Mouse (Mus musculus) urinary bladder, adult 2 months (tissue): ENCODE measurements around the gene Ina. TPM values are rescaled to one million over a fixed set of nuclear protein-coding genes. Genes with fewer than 3 reads are reported as not detected.
"Not testable (repeated sequence)": the region's sequence is repeated elsewhere in the genome, so short reads cannot be mapped to it uniquely, and the experiment has no call there.

ENCODE experiments used
- DNase-seq: peaks from one replicate; pipeline ENCODE4 v3.0.0; 2022; ENCODE audit warnings: low spot score
- polyA plus RNA-seq: library from polyadenylated mRNA; depleted of rRNA; stranded (reverse); fragments of >200 nt; gene quantifications from 2 replicates; pipeline ENCODE4 v1.2.3, GENCODE M21; 2012; rRNA removed

Ina gene
- polyA plus RNA-seq: 0.03 and 0.10 TPM in 2 replicates

DNA sequence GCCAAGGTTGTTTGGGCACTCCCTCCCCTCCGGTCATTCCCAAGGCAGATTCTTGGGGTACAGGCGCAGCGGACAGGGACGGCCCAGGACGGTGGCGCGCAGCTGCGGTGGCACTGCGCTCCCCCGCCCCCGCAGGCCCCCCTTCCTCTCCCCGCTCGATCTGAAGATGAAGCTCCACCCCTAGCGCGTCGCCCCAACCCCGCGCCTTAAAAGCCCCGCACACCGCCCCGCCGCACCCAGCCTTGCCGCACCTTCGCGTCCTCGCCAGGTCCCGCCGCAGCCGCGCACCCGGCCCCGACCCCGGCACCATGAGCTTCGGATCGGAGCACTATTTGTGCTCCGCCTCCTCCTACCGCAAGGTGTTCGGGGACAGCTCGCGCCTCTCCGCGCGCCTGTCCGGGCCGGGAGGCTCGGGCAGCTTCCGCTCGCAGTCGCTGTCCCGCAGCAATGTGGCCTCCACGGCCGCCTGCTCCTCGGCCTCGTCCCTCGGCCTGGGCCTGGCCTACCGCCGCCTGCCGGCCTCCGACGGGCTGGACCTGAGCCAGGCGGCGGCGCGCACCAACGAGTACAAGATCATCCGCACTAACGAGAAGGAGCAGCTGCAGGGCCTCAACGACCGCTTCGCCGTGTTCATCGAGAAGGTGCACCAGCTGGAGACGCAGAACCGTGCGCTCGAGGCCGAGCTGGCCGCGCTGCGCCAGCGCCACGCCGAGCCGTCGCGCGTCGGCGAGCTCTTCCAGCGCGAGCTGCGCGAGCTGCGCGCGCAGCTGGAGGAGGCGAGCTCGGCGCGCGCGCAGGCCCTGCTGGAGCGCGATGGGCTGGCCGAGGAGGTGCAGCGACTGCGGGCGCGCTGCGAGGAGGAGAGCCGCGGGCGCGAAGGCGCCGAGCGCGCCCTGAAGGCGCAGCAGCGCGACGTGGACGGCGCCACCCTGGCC is at the start of gene Ina, which contains the start of gene Nt5c2:
Gene Ina, plus strand, starts transcription at position 252 of the 935 bp plus-strand sequence.
Gene Nt5c2, minus strand, starts transcription at position 707 of the 935 bp plus-strand sequence.
- DNase-seq: peak; percentile 27

GRCm38 (mm10) chr19:46965496-46965895 is 49.0 kb upstream of the Ina start:
- no peak for DNase-seq

DNA sequence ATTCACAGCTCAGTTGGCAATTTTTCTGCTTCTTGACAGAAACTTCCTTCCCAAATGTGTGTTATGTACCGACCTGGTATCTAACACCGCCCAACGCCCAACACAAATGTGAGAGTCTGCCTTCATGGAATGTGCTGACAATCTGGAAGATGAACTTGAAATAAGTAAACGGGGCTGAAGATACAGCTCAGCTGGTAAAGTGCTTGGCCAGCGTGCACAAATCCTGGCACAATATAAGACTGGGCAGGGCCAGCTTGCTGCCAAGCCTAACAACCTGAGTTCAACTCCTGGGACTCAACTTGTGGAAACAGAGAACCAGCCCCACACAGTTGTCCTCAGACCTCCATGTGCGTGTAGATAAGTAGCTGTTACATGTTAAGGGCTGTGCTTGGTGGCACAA is 48.2 kb upstream of the Ina start:
- DNase-seq: no peak

DNA sequence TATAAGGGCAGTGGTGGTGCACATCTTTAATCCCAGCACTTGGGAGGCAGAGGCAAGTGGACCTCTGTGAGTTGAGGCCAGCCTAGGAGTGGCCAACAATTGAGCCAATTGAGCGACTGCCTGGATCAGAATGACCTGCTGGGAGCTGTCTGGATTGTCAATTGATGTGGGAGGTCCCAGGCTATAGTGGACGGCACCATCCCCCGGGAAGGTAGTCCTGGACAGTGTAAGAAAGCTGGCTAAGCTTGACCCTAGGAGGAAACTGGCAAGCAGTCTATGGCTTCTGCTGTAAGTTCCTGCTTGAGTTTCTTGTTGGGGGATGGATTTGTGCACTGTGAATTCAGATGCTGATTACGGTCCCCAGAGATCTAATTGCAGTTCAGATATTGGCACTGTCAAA is 46.6 kb upstream of the Ina start:
- DNase-seq: no peak

- DNase-seq: no peak
Observed at GRCm38 (mm10) chr19:46968833-46969232, 45.7 kb upstream of the Ina start.

DNA sequence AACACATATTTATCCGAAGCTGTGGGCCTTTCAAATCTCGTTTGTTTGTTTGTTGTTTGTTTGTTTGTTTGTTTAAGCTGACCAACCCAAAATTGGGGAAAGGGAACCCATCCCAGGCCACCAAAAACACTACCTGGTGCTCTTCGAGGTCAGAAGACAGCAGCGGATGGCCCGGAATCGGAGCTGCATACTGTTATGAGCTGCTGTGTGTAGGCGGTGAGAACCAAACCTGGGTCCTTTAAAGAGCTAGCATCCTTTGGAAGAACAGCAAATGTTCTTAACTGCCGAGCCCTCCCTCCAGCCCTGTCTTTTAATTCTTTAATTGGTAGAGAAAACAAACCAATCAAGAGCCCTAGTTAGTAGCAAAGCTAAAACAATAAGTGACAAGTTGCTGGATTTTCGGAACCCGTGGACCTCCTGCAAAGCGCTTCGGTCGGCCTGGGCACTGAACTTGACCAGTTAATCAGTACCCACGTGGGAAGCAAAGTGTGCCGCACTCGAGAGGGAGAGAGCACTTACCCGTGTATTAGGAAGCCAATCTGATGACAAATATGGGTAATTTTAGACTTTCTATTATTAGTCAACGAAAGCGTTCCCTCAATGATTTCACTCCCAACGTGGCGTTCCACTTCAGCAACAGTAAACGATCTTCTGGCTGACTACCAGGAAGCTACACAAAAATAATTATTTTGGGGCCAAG is 45.1 kb upstream of the Ina start:
- no peak for DNase-seq

DNA sequence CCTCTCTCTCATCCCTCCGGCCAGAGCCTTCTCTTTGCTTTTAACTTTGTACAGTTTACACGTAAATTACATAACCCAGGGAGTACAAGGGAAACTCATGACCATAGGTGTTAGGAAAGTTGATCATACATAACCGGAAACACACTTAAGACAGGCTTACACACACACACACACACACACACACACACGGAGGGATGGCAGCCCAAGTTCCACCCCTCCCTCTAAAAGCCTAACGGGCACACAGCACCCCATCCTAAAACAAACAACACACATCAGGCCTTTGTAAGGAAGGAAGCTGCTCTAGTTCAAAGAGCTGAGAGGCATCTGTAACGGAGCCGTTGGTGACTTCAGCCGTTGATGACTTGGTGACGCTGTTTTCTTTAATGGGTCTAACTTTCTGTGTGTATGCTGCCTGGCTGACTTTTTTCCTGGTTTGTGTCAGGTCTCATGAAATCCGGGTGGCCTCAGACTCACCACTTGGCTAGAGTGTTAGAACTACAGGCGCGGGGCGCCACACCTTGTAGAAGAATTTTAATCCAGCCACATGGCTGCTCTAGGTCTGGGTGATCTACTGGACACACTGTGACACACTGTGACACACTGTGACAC is 44.3 kb upstream of the Ina start:
- DNase-seq: no peak

DNA sequence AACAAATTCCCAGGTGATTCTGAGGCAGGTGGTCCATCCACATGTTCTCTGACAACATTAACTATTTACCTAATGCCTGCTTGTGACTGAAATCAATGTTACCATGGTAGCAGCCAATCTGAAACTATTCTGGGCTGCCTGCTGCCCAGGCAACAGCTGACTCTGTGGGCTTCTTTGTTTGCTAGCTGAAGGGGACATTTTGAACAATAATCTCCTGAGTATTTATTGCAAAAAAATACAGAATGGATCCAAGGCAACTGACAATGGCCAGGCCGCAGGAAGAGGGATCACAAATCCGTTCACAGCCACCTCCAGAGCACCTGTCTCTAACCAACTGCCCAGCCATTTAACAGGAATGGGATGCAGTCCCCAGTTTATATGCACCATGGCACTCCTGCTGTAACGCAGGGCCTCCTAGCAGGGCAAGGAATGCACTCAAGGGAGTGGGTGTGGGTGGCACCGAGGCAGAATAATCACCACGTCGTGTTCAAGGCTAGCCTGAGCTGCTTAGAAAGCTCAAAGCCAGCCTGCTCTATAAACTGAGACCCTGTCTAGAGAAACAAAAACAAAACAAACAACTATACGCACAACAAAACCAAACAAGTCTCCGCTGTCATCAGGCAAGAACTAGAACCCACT is 43.3 kb upstream of the Ina start:
- no peak for DNase-seq

DNA sequence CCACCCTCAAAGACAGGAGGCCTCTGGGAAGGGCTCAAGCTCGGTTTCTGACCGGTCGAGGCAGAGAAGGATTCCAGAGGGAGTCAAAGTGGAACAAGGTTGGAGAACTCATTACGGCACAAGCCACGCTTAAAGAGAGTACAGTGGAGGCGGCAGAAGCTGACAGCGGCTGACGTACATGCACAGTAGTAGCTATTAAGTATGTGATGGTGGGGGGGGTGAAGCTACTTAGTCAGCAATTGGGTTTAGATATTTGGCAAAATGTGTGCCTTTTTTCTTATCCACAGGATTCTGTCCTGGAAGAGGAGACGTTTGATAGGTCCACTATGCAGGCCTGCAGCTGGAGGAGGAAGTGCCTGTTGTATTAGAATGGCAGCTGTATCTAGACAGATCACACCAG is 42.8 kb upstream of the Ina start:
- DNase-seq: no peak

- DNase-seq: no peak
Observed at GRCm38 (mm10) chr19:46972159-46972558, 42.3 kb upstream of the Ina start.

GRCm38 (mm10) chr19:46975565-46975964 is 38.9 kb upstream of the Ina start:
- no peak for DNase-seq

- no peak for DNase-seq
Observed at GRCm38 (mm10) chr19:46975997-46976396, 38.5 kb upstream of the Ina start.

GRCm38 (mm10) chr19:46976743-46977142 is 37.8 kb upstream of the Ina start:
- DNase-seq: no peak

DNA sequence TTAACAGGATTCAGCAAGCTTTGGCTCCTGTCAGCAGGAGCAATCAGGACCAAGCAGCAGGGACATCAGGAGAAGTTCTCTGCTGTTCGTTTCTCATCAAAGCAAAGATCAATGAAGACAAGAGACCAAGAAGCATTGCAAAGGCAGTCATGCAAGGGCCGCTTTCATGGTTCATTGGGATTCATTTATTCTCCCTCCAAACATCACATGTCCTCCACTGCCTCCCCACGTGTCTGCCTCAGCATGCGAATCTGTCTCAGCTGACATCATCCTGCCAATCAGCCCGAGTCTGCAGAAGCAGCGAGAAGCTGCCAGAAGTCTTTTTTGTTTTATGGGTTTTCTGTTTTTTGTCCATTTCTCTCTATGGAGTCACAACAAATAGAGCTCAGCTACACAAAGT is 37.0 kb upstream of the Ina start:
- no peak for DNase-seq

DNA sequence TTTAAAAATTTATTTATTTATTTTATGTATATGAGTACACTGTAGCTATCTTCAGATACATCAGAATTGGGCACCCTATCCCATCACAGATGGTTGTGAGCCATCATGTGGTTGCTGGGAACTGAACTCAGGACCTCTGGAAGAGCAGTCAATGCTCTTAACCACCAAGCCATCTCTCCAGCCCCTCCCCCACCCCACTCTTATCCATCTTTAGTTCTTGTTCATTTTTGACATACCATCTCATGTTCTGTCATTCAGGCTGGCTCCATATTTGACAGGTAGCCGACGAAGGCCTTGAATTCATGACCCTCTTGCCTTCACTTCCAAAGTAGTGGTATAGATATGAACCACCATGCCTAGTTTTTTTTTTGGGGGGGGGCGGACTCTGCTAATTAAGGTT is 36.4 kb upstream of the Ina start:
- not testable (repeated sequence) for DNase-seq

- no peak for DNase-seq
Observed at GRCm38 (mm10) chr19:46978920-46979780, 35.3 kb upstream of the Ina start.

DNA sequence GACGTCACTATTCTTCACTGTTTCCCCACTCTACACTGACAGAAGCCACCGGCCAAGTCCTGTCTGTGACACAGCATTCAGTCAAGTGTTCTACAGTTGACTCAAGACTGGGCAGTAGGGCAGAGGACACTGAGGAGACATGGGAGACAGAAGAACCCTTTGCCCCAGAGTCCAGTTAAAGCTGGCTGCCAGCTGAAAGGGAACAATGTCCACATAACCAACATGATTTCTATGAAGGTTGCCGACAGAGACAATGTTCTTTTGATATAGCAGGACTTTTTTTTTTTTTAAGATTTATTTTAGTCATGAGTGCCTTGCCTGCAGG is 34.8 kb upstream of the Ina start:
- no peak for DNase-seq

GRCm38 (mm10) chr19:46981462-46981861 is 33.0 kb upstream of the Ina start:
- no peak for DNase-seq

DNA sequence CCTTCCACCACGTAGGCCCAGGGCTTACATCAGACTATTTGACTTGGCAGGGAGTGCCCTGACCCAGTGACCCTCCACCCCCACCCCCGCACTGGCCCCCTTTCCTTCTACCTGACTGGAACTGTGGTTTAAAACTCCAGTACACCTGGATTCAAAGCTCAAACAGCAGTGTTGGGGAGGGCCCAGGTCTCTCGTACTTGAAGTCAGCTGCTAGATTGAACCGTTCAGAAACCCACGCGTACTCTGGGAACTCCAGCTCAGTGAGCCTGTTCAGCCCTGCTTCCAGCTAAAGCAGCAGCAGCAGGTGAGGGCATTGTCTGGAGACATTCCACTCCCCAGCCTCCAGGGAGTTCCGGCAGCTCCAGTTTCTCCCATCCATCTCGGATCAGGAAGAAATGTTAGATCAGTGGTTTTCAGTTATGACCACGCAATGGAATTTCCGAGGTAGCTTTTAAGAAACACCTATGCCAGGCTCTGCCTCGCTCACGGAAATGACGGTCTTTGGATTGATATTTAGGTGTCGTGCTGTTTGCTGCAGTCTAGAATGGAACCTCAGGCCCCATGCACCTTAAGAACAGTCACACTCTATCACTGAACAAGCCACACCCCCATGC is 31.0 kb upstream of the Ina start:
- DNase-seq: no peak

- DNase-seq: no peak
Observed at GRCm38 (mm10) chr19:46983966-46984380, 30.5 kb upstream of the Ina start.
